In genomic region chr11:66871701-66872100, GRCm38 (mm10) we compare ENCODE assay signal across 8 mouse cellular contexts. TPM values are rescaled to one million over a fixed set of nuclear protein-coding genes. Genes with fewer than 3 reads are reported as not detected.
A peak's percentile ranks its signal among the peaks of the same experiment; 100 is the strongest.
DNase-seq lines count a peak whose midpoint lies in the region; ATAC-seq lines count a peak whose summit lies in the region.

No protein-coding gene starts in this region.

- no peaks in the 10 kb centered on the region for H3K4me1 ChIP-seq in neural tube, embryonic 11.5 days (ENCODE audit: control insufficient read depth, insufficient read depth, low read length)
- H3K4me1 ChIP-seq in forebrain, embryonic 12.5 days = no peaks in the 10 kb centered on the region

- H3K27ac ChIP-seq in neural tube, embryonic 11.5 days (ENCODE audit: low read depth, low read length) = no peak overlapping the region
- H3K27ac ChIP-seq in forebrain, embryonic 12.5 days = no peak overlapping the region

- no peaks in the 10 kb centered on the region for H3K36me3 ChIP-seq in neural tube, embryonic 11.5 days (ENCODE audit: control insufficient read depth, insufficient read depth, low read length)
- H3K36me3 ChIP-seq in forebrain, embryonic 12.5 days (replicated peaks) = no peaks in the 10 kb centered on the region

- no peaks in the 10 kb centered on the region for H3K9me3 ChIP-seq in neural tube, embryonic 11.5 days (ENCODE audit: control insufficient read depth, low read length)
- H3K9me3 ChIP-seq in forebrain, embryonic 12.5 days = no peaks in the 10 kb centered on the region

- 19% methylated on average over 5 of the region's 5 CpGs for WGBS in neural tube, embryonic 11.5 days
- 4% methylated on average over 5 of the region's 5 CpGs for WGBS in forebrain, embryonic 12.5 days

- no peak overlapping the region for H3K4me2 ChIP-seq in neural tube, embryonic 11.5 days (ENCODE audit: low read depth)
- no peak overlapping the region for H3K4me2 ChIP-seq in forebrain, embryonic 12.5 days

- intact Hi-C loops in left cerebral cortex, postnatal 25 days (cut with DNase I) = loop anchor here (2.0 to 5.0 kb wide), 4 partner anchors 344 to 1051 kb away; partner anchors contain the start of gene Shisa6

- no peak for DNase-seq in frontal cortex, postnatal 25 days (ENCODE audit: low spot score in 2 of 2)
- DNase-seq in neural tube, embryonic 11.5 days (ENCODE audit: low spot score) = peak; percentile 44
- DNase-seq in neural tube, embryonic 10.5 days (ENCODE audit: extremely low spot score, low spot score) = no peak
- DNase-seq in left cerebral cortex, postnatal 25 days (ENCODE audit: low spot score in 2 of 2) = peak; percentile 47 to 74
- DNase-seq in urinary bladder, postnatal 10 days (ENCODE audit: low spot score) = no peak

- H3K9ac ChIP-seq in neural tube, embryonic 11.5 days (ENCODE audit: low read length) = no peak overlapping the region
- H3K9ac ChIP-seq in forebrain, embryonic 12.5 days = no peak overlapping the region

- no peak overlapping the region for H3K4me3 ChIP-seq in neural tube, embryonic 11.5 days (ENCODE audit: low read depth, low read length)
- H3K4me3 ChIP-seq in forebrain, embryonic 12.5 days (replicated peaks) = no peak overlapping the region

- H3K27me3 ChIP-seq in neural tube, embryonic 11.5 days (ENCODE audit: control insufficient read depth, insufficient read depth, low read length) = no peaks in the 10 kb centered on the region
- H3K27me3 ChIP-seq in forebrain, embryonic 12.5 days = no peaks in the 10 kb centered on the region

- ATAC-seq in frontal cortex, adult (ENCODE audit: low TSS enrichment) = peak; percentile 78
- no peak for ATAC-seq in neural tube, embryonic 11.5 days (ENCODE audit: insufficient read depth, low FRiP score, low TSS enrichment)
- ATAC-seq in forebrain, embryonic 12.5 days (ENCODE audit: low FRiP score) = 0 out of 2 replicates have a peak, but pooled peaks have one; percentile 17
- ATAC-seq in monocyte, adult 5-6 weeks (replicated peaks; ENCODE audit: insufficient number of reproducible peaks, low FRiP score, low TSS enrichment, poor library complexity, severe bottlenecking) = no peak

RNA-seq across cellular contexts. Expression of gene Pirt, which starts 40.1 kb away (rescaled TPM):
- 2.6 and 3.0 TPM in 2 replicates for polyA plus RNA-seq in neural tube, embryonic 11.5 days (2014; fragmentation: Nextera tagmentation; extraction: Ambion mirVana)
- 0.29 and 0.32 TPM in 2 replicates for polyA plus RNA-seq in forebrain, embryonic 12.5 days (2016; fragmentation: Nextera tagmentation; extraction: Ambion mirVana)
- total RNA-seq in left cerebral cortex, postnatal 25 days (2021) = under 1 TPM; 0.11 to 0.14 TPM
- not detected in 3 replicates for total RNA-seq in monocyte, adult 5-6 weeks (2017)

Comparison
In these comparisons a context has a peak if more than half of its experiments do, and no peak if none do; other contexts are left out.
1. DNase-seq: peak in neural tube, embryonic 11.5 days (single experiment) and left cerebral cortex, postnatal 25 days (2 of 2); none in frontal cortex, postnatal 25 days (0 of 2), neural tube, embryonic 10.5 days (single experiment) and urinary bladder, postnatal 10 days (single experiment).
2. ATAC-seq: peak in frontal cortex, adult (single experiment) and forebrain, embryonic 12.5 days (single experiment); none in neural tube, embryonic 11.5 days (single experiment) and monocyte, adult 5-6 weeks (single experiment).